In genomic region chr12:76195912-76196708, GRCm38 (mm10) we compare ENCODE assay signal across 8 mouse cellular contexts. TPM values are rescaled to one million over a fixed set of nuclear protein-coding genes. Genes with fewer than 3 reads are reported as not detected.
A peak's percentile ranks its signal among the peaks of the same experiment; 100 is the strongest.
DNase-seq lines count a peak whose midpoint lies in the region; ATAC-seq lines count a peak whose summit lies in the region.

No protein-coding gene starts in this region.

- H3K4me2 ChIP-seq in hindbrain, embryonic 13.5 days: peak overlapping the region; percentile 97

- 0 out of 2 replicates have a peak overlapping the region, but pooled peaks have one; percentile 36 for H3K27ac ChIP-seq in hindbrain, embryonic 13.5 days

- peak; percentile 60 for DNase-seq in T-cell, adult 2 months (ENCODE audit: low spot score)
- DNase-seq in cerebellum, postnatal 36 days: peak; percentile 84 to 85
- DNase-seq in frontal cortex, postnatal 36 days (ENCODE audit: low spot score in 2 of 2): peak; percentile 33 to 45
- peak; percentile 65 to 68 for DNase-seq in layer of hippocampus, postnatal 10 days (ENCODE audit: low spot score in 2 of 2)
- DNase-seq in lung, postnatal 14 days: peak; percentile 90
- DNase-seq in ovary, postnatal 36 days (ENCODE audit: low spot score): peak; percentile 90
- peak; percentile 73 for DNase-seq in thymus, postnatal 25 days

- no peaks in the 10 kb centered on the region for H3K36me3 ChIP-seq in hindbrain, embryonic 13.5 days

- WGBS in hindbrain, embryonic 13.5 days: under 1% methylated on average over 22 of the region's 22 CpGs

- peak overlapping the region; percentile 66 for H3K9ac ChIP-seq in hindbrain, embryonic 13.5 days

- peak overlapping the region; percentile 42 for H3K4me3 ChIP-seq in hindbrain, embryonic 13.5 days

- 0 out of 2 replicates have a peak, but pooled peaks cover 7% of the 10 kb centered on the region for H3K27me3 ChIP-seq in hindbrain, embryonic 13.5 days

- ATAC-seq in hindbrain, embryonic 13.5 days (ENCODE audit: low FRiP score): peak; percentile 86

- H3K4me1 ChIP-seq in hindbrain, embryonic 13.5 days (replicated peaks): peaks cover 16% of the 10 kb centered on the region

- H3K9me3 ChIP-seq in hindbrain, embryonic 13.5 days: no peaks in the 10 kb centered on the region

RNA-seq across cellular contexts. Expression of gene Esr2, which starts 19.1 kb away (rescaled TPM):
- 0.28 and 0.38 TPM in 2 replicates for polyA plus RNA-seq in hindbrain, embryonic 13.5 days (2015; fragmentation: Nextera tagmentation; extraction: Ambion mirVana)
- under 1 TPM; 0.18 TPM for total RNA-seq in layer of hippocampus, postnatal 10 days (2021)

RNA-seq across cellular contexts. Expression of gene Tex21, which starts 50.4 kb away (rescaled TPM):
- 0.08 TPM in 1 of 2 replicates, not detected in the other for polyA plus RNA-seq in hindbrain, embryonic 13.5 days (2015; fragmentation: Nextera tagmentation; extraction: Ambion mirVana)
- total RNA-seq in layer of hippocampus, postnatal 10 days (2021): not detected

RNA-seq across cellular contexts. Expression of gene Mthfd1, which starts 59.0 kb away (rescaled TPM):
- polyA plus RNA-seq in hindbrain, embryonic 13.5 days (2015; fragmentation: Nextera tagmentation; extraction: Ambion mirVana): 26.3 and 27.1 TPM in 2 replicates
- 10 to 100 TPM; 40.6 to 44.0 TPM for total RNA-seq in layer of hippocampus, postnatal 10 days (2021)

Comparison
In these comparisons a context has a peak if more than half of its experiments do, and no peak if none do; other contexts are left out.
1. Peak in every context shown above with its lines: DNase-seq, ATAC-seq, H3K4me3 ChIP-seq and H3K27ac ChIP-seq.
2. DNase-seq: peak in every context shown above with its lines; median percentile 90 in lung, postnatal 14 days; 90 in ovary, postnatal 36 days; 84 in cerebellum, postnatal 36 days; 73 in thymus, postnatal 25 days; 66 in layer of hippocampus, postnatal 10 days; 60 in T-cell, adult 2 months; 39 in frontal cortex, postnatal 36 days.